Mouse (Mus musculus) NIH3T3 (cell line): ENCODE measurements around the gene Sorbs1.

ENCODE experiments used
- DNase-seq: peaks from one replicate; pipeline ENCODE4 v3.0.0-alpha.2; 2012; ENCODE audit warnings: low read depth

Sorbs1 gene

DNA sequence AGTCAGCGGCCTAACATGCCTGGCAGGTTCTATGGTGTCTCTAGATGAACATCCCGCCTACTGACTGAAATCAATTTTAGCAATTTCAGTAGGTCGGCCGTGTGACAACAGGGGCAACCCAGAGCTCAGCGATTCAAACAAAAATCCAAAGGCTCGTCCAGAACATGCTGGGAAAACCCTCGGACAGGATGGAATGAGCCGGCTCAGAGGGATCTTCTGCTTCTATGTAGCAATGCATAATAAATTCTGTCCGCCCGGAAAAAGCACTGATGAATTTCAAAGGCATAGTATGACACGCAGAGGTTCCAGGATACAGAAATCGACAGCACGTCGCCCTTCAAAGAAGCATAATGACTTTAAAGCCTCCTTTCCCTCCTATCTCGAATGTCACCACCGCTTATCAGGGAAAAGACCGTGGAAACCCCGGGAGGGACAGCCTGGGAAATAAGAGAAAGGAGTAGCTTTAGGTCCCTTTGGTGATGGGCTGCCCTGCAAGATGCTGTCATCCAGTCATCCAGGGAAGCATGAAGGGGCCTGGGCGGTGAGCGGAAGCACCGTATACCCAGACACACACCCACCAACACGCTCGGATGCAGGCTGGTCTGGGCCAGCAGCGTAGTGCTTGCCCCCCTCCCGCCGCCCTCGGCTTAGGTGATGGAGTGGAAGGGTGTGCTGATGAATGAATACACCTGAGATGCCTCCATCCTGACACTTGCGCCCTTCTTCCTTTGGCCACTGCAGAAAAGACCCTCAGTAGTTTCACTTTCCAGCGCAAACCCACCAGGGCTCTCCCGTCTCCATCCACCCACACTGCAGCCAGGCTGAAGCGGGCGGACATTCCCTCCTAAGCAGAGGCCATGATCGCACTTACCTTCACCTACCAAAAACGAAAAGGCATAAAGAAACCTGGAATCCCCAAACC lies 818 bp downstream of the Sorbs1 start:
- DNase-seq: peak; percentile 42

DNA sequence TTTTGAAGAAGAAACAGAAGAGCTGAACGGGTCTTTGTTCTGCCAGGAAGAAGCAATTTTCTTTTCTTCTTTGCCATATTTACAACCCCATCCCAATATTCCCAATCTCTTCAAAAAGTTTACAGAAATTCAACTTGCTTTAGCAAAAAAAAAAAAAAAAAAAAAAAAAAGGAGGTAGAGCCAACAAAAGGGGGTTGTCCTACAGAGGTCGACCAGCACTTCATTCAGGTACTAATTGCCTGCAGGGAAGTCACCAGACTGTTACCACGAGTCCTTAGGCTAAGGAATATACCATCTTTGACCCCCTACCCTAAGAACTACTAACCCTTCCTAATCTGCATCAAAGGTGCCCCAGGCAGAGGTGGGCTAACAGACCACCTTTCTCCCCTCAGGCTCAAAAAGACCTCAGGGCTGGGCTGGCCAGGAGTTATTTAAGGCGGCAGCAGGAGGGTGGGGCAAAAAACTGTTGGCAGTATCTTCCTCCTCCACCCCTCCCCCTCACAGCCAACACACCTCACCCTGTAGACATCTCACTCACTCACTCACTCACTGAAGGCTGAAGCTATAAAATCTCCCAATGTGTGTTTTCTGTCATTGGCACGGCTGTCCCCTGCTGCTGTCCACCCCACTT lies 1.8 kb downstream of the Sorbs1 start:
- DNase-seq: peak; percentile 56

DNA sequence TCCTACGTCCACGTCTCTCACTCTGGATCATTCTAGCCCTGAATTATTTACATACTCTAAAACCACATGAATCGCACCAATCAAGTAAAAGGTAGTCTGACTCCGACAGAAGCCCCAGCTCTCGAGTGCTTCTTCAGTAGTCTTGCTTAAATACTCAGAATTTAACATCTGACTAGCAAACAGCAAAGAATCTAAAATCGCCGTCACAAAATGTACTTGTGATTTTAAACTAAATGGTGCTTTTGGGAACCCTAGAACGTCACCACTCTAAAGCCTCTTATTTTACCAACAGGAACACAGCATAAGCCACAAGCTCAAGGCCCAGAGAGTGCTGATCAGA lies 2.5 kb downstream of the Sorbs1 start:
- DNase-seq: no peak

DNA sequence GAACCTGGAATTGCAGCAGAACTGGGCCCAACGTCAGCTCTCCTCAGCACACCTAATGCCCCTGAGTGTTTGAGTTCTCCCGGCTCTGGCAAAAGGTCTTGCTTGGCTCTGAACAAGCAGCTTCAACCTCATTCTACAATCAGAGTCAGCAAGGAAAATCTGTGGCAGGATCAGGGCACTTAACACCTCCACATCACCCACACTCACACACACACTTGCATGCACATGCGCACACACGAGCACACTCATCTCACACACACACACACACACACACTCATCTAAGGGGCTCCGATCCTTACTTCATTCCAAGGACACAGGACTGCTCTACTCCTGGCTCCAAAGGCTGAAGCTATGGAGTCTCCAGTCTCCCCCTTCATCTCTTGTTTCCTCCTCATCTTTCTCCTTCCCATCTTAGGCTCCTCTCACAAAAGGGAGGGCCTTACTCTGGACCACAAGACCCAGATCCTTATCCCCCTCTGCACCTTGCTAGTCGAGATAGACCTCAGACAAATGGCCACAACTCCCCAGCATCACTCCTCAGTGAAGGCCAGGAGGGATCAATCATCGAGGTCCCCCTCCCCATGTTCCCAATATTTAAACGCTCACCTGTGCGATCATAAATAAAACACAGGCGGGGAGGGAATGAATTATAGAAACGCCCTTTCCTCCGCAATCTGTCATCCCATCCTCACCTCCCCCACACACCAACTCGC lies 3.0 kb downstream of the Sorbs1 start:
- no peak for DNase-seq

DNA sequence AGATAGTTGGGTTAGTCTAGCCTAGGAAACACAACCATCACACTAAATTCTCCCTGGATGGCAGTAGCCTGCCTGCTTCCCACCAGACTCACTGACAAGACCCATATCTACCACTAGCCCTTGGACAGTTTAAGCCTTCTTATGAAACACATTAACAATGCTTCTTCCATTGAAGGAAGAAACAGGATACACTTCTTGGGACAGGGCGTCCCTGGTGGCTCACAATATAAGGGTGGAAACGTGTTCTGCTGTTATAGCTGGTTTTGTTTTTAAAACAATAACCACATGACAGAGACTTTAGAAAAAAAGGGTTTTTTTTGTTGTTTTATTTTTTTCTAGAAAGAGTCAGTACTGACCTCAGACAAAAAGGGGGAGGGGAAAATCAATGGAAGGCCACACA lies 4.3 kb downstream of the Sorbs1 start:
- no peak for DNase-seq

DNA sequence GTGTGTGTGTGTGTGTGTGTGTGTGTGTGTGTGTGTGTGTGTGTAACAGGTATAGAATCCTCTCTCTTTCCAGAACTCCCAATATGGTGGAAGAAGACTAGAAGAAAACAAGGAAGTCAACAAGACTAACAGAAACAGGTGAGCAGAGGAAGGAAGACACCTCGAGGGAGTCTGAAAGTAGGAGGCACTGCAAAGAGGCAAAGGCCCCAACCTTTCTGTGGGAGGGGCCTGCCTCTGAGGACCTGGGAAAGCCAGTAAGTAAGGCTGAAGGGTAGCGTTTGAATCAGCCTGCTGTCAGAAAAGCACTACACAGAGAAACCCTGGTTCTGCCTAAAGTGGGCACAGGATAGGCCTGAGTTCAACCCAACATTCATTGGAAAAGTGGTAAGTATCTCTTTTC lies 4.7 kb downstream of the Sorbs1 start:
- no peak for DNase-seq

DNA sequence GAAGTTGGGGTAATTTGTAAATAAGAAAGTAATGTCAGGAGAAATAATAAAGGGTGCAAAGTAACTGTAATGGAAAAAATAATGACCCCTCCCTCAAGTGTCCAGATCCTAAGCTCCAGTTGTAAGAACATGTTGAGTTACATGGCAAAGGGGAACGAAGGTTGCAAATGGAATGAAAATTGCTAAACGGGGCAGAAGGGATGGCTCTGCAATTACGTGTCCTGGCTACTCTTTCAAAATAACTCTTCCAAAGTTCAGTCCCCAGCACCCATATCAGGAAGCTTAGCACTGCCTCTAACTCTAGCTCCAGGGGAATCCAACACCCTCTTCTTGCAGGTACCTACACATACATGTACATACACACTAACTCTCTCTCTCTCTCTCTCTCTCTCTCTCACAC lies 6.6 kb downstream of the Sorbs1 start:
- DNase-seq: no peak

DNA sequence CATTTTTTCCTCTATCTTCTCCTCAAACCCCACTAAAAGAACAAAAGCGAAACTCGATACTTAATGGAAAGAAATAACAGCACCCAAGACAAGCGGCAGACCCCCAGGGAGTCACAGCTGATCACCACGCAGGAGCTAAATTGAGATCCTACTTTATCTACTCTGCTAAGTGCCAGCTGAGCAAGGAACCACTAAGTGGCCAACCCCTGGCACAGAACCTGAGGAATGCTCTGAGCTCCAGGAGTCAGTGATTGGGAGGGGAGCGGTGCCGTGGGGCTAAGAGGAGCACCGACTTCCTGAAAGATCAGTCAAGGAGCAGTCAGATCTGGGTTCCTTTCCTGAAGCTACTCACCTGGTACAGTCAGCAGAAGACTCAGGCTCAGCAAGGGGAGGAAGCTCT lies 9.2 kb downstream of the Sorbs1 start:
- DNase-seq: no peak

DNA sequence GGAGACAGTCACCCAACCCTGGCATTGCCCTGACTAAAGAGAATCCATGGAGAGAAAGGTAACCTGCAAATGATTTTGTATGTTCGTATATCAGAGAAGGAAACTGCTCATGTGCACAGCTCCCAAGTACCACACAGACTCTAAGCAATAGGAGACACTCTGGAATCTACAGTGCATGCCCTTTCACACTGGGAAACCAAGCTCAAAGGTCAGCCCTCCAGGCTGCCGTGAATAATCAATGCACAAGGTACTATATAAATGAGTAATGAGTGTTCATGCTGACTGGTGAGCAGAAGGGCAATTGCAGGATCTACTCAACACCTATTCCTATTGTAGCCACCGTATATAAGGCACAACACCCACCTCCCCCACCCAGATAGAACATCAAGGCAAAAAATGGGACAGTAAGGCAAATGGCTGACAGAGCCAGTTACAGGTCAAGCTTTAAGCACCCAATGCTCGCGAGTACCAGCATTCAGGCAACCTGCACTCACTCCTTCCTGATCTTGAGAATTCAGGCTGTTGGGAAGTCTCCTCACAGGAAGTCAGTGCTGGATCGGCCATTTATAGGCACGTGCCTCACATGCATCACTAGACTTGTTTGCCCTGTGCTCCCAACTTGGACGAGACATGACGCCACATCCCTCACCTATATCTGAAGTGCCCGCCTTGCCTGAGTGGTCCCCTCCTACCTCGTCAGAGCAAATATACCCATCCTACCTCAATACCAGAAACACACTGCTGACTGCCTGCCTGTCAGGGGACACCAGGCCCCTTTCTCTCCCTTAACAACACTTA lies 13.4 kb downstream of the Sorbs1 start:
- DNase-seq: no peak

DNA sequence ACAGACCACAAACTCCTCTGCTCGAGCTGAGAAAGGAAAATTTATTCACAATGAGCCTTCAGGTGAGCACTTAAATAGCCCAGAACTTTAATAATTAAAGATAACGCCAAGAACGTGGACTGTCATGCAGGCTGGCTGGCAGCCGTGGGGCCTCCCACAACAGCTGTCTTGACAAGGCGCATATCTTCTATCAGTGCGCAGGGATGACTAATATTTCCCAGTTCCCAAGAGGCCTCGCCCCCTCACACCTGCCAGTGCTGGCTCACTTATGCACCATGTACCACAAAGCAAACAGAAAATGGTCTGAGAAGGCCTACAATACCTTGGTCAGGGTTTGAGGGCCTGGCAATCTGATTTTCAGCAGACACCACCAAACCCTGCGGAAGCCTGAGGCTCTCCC lies 14.4 kb downstream of the Sorbs1 start:
- DNase-seq: peak; percentile 44

DNA sequence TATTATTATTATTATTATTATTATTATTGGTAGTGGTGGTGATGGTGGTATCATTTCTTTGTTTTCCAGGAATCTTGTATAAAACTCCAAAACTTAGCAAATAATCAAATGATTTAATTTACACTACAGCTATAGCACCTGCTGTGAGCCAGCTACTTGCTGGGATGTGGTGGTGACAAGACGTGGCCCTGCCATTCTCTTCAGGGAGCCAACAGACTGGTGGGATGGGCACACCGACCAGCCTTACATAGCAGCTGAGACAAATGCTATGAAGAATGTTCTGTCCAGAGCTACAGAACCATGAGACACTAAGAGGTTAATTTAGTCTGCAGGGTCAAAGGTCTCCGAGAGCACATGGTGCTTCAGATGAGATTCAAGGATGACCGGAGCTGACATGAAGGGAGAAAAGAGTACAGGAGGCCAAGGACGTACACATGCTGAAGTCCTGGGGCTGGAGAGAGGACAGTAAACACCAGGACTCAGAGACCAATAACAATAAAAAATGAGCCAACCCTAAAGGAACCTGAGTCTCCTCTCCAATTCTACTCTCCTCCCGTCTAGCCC lies 15.3 kb downstream of the Sorbs1 start:
- DNase-seq: no peak

DNA sequence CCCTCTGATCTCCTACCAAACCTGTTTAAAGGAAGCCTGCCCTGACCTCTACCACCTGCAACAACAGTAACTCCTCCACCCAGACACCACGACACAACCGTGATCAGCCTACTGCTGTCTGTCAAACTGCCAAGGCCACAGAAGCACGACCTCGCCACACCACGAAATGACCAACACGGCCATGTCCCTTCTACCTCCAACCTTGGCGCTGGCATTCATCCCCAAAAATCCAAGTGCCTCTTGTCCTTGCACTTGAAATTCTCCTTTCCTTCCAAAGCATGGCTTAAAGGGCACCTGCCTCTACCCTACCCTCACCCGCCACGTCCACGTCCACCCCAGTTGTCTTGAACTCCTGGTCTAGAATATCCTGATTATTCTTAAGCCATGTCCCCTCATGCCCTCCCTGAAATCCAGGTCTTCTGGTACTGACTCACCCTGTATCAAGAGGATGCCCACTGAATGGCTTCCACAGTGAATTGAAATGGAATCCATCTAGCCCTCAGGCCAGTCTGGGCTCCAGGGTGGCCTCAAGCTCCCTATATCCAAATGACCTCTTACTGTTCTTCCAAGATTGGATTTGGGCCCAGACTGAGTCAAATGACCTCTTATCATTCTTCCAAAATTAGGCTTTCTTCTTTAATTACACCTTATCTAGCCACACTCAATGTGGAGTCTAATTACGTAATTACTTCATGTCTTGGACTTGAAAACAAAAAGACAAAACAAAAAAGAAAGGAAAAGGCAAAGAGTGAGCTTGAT lies 16.9 kb downstream of the Sorbs1 start:
- DNase-seq: no peak

DNA sequence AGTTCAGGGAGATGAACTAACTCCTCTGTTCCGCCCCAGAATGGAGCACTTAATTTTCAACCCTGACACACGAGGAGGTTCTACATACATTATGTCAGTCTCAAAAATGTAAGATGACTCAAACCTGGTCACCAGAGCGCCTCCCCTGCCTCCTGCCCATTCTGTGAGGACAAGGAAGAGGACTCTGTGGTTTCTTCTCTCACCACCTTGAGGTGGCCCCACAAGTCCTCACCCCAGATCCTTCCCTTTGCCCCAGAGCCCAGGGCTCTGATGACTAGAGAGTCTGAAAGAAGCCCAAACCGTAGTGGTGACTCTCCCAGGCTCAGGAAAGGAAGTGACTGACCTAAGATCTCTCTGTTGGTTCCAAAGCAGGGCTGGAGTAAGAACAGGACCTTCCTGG lies 17.5 kb downstream of the Sorbs1 start:
- no peak for DNase-seq

DNA sequence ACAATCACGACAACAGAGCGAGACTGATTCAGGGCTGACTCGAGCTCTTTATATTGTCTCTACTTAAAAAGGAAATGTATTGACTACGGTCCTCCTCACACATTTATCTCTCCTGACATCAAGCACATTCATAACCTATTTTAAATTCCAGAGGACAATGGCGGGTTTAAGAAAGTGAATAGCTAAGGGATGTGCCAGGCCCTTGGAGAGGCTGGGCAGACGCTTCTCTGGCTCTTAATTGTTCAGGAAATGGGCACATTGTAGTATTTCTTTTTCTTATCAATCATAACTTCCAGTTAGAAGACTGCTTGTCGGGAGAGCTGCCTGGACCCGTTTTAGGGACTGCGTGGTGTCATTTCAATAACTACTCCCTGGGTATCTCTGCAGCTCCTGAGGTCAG lies 20.7 kb downstream of the Sorbs1 start:
- DNase-seq: no peak

DNA sequence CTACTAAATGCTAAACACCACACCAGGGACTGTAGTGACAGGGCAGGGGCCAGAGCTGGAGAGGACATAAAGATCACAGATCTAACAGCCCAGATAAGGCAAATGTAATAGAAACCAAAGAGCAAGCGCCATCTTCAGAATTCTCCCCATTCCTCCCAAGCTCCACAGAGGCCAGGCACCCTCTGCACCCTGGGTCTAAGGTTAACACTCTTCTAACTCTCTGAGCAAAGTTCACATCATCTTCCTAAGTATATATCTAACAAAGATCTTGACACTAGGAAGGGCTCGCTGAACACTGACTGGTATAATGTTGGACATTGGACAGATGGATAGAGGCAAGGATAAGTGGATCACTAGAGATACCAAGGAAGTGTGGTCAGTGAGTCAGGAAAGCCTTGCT lies 22.1 kb downstream of the Sorbs1 start:
- no peak for DNase-seq

DNA sequence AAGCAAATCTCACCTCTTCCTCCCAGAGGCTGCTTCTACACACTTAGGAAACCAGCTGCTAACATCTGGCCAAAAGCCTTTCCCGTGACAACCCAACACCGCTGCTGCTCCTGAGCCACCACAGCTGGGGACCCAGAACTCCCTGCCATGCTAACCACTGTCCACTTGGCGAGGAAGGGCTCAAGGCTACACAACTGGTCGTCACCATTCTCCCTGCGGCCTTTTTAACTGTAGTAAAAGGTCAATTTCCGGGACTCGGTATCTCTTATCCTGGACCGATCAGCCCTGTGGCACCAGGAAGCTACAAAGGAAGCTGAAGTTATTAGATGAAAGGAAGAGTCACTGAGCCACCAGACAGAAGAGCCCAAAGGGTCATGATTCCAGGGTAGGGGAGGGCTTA lies 22.8 kb downstream of the Sorbs1 start:
- DNase-seq: no peak

DNA sequence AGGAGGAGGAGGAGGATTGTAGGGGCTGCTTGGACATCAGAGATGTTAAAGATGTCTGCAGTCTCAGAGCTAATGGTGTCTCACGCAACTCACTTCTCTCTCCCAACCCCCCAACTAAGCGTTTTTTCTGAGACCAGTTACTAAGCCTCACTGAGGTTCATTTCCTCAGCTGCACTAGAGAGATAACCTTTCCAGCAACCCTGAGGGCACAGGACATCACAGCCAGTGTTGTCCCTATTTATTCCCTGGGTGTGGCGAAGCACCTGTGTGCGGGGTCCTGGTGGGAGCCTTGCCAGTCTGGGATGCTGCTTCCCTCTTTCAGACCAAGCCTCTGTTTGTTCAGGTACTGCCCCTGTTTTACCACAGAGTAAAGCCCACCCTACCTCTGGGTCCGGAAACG lies 23.9 kb downstream of the Sorbs1 start:
- no peak for DNase-seq

DNA sequence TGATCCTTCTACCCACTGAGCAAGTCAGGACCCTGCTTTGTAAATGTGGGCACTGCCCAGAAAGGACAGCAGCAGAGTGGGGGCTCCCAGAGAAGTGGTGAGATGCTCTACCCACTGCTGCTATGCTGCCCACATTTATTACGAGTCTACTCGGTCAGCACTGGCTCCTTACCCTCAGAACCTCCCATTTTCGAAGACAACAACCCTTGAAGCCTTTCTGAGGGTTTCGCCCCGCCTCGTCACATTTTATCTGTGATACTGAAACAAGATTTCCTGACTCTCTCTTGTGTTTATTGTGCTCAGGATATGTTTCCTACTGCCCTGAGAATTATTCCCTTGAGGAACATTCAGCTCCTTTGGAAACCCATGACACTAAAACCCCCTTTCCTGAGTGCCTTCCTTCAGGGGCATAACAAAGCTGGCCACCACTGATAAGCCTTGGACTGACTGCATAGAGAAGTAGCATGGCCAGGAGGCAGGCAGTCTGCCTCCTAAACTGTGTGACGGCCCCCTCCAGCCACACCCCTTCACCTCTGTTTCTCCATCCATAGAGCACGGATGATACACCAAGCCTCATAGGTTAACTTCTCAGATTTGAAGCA lies 24.6 kb downstream of the Sorbs1 start:
- DNase-seq: no peak

DNA sequence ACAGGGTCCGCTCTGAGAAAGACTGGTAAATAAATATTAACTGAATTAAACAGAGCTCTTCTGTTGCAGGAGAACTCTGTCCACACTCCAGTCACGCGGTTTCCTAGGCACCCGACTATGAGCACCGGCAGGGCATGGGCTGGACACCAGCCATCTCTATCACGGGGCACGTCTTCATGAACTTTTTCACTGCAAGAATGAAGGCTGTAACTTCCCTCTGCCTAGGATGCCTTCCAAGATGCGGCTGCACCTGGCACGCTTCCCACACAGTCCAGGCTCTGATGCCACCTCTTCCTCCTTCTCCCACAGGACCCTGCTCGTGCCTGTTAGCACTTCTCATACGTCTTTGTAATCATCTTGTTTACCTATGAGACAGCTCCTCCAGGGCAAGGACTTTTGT lies 26.0 kb downstream of the Sorbs1 start:
- peak; percentile 55 for DNase-seq

DNA sequence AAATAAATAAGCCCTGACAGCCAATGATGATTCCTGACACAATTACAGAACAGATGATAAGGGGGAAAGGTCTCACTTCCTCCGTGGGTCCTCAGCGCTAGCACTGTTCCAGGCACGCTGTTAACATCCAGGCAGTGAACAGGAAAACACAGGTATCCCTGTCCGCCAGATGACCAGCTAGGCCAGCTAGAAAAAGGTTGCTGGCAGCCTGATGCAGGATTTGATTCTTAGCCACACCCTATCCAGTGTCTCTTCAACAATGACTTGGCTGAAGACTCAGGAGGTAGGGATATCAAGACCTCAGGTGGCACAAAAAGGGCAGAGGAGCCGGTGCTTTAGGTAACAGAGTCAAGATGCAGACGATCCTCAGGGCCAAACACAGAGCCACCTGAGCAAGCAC lies 32.5 kb downstream of the Sorbs1 start:
- no peak for DNase-seq

DNA sequence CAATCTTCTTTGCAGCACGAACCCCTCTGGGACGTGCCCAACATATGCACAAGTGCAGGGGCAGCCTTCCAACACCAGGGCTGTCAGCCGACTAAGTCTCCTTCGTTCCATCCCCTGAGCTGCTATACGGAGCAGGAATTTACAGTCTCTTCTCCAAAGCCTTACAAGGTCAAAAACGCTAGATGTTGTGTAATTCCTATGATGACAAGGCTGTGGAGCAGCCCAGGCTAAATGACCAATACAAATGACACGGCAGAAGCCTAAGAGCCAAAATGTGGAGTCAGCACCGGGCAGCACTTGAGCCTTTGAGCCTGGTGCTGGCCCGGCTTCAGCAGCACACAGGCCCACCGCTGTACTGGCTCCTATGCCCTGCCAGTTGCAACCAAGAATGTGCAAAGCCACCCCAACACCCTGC lies 35.4 kb downstream of the Sorbs1 start:
- peak; percentile 84 for DNase-seq
